Mouse (Mus musculus): Measurements from ENCODE around the gene Timm23.
"Not testable (repeated sequence)": the region's sequence is repeated elsewhere in the genome, so short reads cannot be mapped to it uniquely, and the experiment has no call there.

The Timm23 gene

GRCm38 (mm10) chr14:32201791-32202451 lies at the start of gene Timm23, which contains the start of gene Parg:
Gene Timm23, minus strand, starts transcription at chr14:32201898.
Gene Parg, plus strand, starts transcription at chr14:32201949.
- in situ Hi-C loops (cut with MboI; ENCODE audit: low pct_unique_long_range_greater_than_20kb in 1 of 2, low sequenced_read_pairs in 2 of 2, unreplicated experiment in 1 of 2): no loop called here

- in situ Hi-C loops (cut with MboI; ENCODE audit: low pct_unique_long_range_greater_than_20kb in 1 of 2, low sequenced_read_pairs in 2 of 2, unreplicated experiment in 1 of 2): loop anchor here in 1 of 2 experiments (10.0 kb wide), 1 partner anchor 225 kb away; no protein-coding TSS in a partner anchor
These were observed 47.9 kb upstream of the Timm23 start for GRCm38 (mm10) chr14:32249616-32250015.

- in situ Hi-C loops (cut with MboI; ENCODE audit: low pct_unique_long_range_greater_than_20kb in 1 of 2, low sequenced_read_pairs in 2 of 2, unreplicated experiment in 1 of 2): loop anchor here in 1 of 2 experiments (10.0 kb wide), 1 partner anchor 229 kb away; no protein-coding TSS in a partner anchor
These were observed 44.3 kb upstream of the Timm23 start for GRCm38 (mm10) chr14:32246019-32246418.

GRCm38 (mm10) chr14:32242401-32242800 lies 40.7 kb upstream of the Timm23 start:
- in situ Hi-C loops (cut with MboI; ENCODE audit: low pct_unique_long_range_greater_than_20kb in 1 of 2, low sequenced_read_pairs in 2 of 2, unreplicated experiment in 1 of 2): loop anchor here in 1 of 2 experiments (10.0 kb wide), 1 partner anchor 232 kb away; no protein-coding TSS in a partner anchor

- in situ Hi-C loops (cut with MboI; ENCODE audit: low pct_unique_long_range_greater_than_20kb in 1 of 2, low sequenced_read_pairs in 2 of 2, unreplicated experiment in 1 of 2): no loop called here
These were observed 27.3 kb upstream of the Timm23 start for GRCm38 (mm10) chr14:32228996-32229395.

GRCm38 (mm10) chr14:32226601-32227000 lies 24.9 kb upstream of the Timm23 start:
- in situ Hi-C loops (cut with MboI; ENCODE audit: low pct_unique_long_range_greater_than_20kb in 1 of 2, low sequenced_read_pairs in 2 of 2, unreplicated experiment in 1 of 2): no loop called here

GRCm38 (mm10) chr14:32201354-32201753 lies 344 bp downstream of the Timm23 start:
- in situ Hi-C loops (cut with MboI; ENCODE audit: low pct_unique_long_range_greater_than_20kb in 1 of 2, low sequenced_read_pairs in 2 of 2, unreplicated experiment in 1 of 2): no loop called here

- in situ Hi-C loops (cut with MboI; ENCODE audit: low pct_unique_long_range_greater_than_20kb in 1 of 2, low sequenced_read_pairs in 2 of 2, unreplicated experiment in 1 of 2): loop anchor here in 1 of 2 experiments (10.0 kb wide), 1 partner anchor 89 kb away; no protein-coding TSS in a partner anchor
These were observed 8.1 kb downstream of the Timm23 start for GRCm38 (mm10) chr14:32193557-32193956.

- in situ Hi-C loops (cut with MboI; ENCODE audit: low pct_unique_long_range_greater_than_20kb in 1 of 2, low sequenced_read_pairs in 2 of 2, unreplicated experiment in 1 of 2): loop anchor here in 1 of 2 experiments (10.0 kb wide), 1 partner anchor 88 kb away; no protein-coding TSS in a partner anchor
These were observed 9.3 kb downstream of the Timm23 start for GRCm38 (mm10) chr14:32192437-32192836.

GRCm38 (mm10) chr14:32191926-32192325 lies 9.8 kb downstream of the Timm23 start:
- in situ Hi-C loops (cut with MboI; ENCODE audit: low pct_unique_long_range_greater_than_20kb in 1 of 2, low sequenced_read_pairs in 2 of 2, unreplicated experiment in 1 of 2): loop anchor here in 1 of 2 experiments (10.0 kb wide), 1 partner anchor 87 kb away; no protein-coding TSS in a partner anchor

GRCm38 (mm10) chr14:32190627-32191391 lies 10.9 kb downstream of the Timm23 start:
- in situ Hi-C loops (cut with MboI; ENCODE audit: low pct_unique_long_range_greater_than_20kb in 1 of 2, low sequenced_read_pairs in 2 of 2, unreplicated experiment in 1 of 2): loop anchor here in 1 of 2 experiments (10.0 kb wide), 1 partner anchor 86 kb away; no protein-coding TSS in a partner anchor

GRCm38 (mm10) chr14:32183846-32184245 lies 17.9 kb downstream of the Timm23 start:
- in situ Hi-C loops (cut with MboI; ENCODE audit: low pct_unique_long_range_greater_than_20kb in 1 of 2, low sequenced_read_pairs in 2 of 2, unreplicated experiment in 1 of 2): no loop called here

GRCm38 (mm10) chr14:32180861-32181260 lies 20.8 kb downstream of the Timm23 start:
- in situ Hi-C loops (cut with MboI; ENCODE audit: low pct_unique_long_range_greater_than_20kb in 1 of 2, low sequenced_read_pairs in 2 of 2, unreplicated experiment in 1 of 2): no loop called here

- in situ Hi-C loops (cut with MboI; ENCODE audit: low pct_unique_long_range_greater_than_20kb in 1 of 2, low sequenced_read_pairs in 2 of 2, unreplicated experiment in 1 of 2): no loop called here
These were observed 22.1 kb downstream of the Timm23 start for GRCm38 (mm10) chr14:32179393-32180195.

GRCm38 (mm10) chr14:32176590-32176989 lies 25.1 kb downstream of the Timm23 start:
- in situ Hi-C loops (cut with MboI; ENCODE audit: low pct_unique_long_range_greater_than_20kb in 1 of 2, low sequenced_read_pairs in 2 of 2, unreplicated experiment in 1 of 2): not testable (repeated sequence)

- in situ Hi-C loops (cut with MboI; ENCODE audit: low pct_unique_long_range_greater_than_20kb in 1 of 2, low sequenced_read_pairs in 2 of 2, unreplicated experiment in 1 of 2): no loop called here
These were observed 26.4 kb downstream of the Timm23 start for GRCm38 (mm10) chr14:32175310-32175709.

- in situ Hi-C loops (cut with MboI; ENCODE audit: low pct_unique_long_range_greater_than_20kb in 1 of 2, low sequenced_read_pairs in 2 of 2, unreplicated experiment in 1 of 2): loop anchor here in 1 of 2 experiments (5.0 kb wide), 1 partner anchor 63 kb away; no protein-coding TSS in a partner anchor
These were observed 31.6 kb downstream of the Timm23 start for GRCm38 (mm10) chr14:32170137-32170536.

GRCm38 (mm10) chr14:32168653-32169231 lies 33.0 kb downstream of the Timm23 start:
- in situ Hi-C loops (cut with MboI; ENCODE audit: low pct_unique_long_range_greater_than_20kb in 1 of 2, low sequenced_read_pairs in 2 of 2, unreplicated experiment in 1 of 2): no loop called here

Measured in mouse embryonic stem cell (cell line).